Comparison of ENCODE assay signal across 7 mouse cellular contexts in the genomic region with DNA sequence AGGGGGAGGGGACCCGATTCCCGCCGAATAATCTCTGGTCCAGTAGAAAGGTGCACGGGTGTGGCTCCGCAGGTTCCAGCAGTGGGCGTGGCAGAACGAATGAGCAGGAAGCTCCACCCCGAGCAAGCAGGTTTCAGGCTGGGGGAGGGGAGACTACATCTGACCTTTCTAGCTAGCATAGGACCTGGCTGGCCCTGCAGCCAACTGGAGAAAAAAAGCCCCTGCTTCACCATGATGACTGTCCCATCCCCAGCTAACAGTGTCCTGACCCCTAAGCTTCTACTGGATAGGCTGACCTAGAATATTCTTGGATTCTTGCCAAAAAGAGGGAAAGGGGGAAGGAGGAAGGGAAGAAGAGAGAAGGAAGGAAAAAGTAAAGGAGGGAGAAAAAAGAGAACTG.
DNase-seq lines count a peak whose midpoint lies in the region; ATAC-seq lines count a peak whose summit lies in the region.
"Not testable (repeated sequence)": the region's sequence is repeated elsewhere in the genome, so short reads cannot be mapped to it uniquely, and the experiment has no call there.

No protein-coding gene starts in this region.

- not testable (repeated sequence) for ATAC-seq in embryonic facial prominence, embryonic 14.5 days (ENCODE audit: low read depth); heart, embryonic 11.5 days (replicated peaks; ENCODE audit: insufficient number of reproducible peaks, low FRiP score, low TSS enrichment); kidney, embryonic 15.5 days (replicated peaks; ENCODE audit: low FRiP score)
- ATAC-seq in intestine, embryonic 15.5 days, result peak; percentile 80
- 0 out of 2 replicates have a peak, but pooled peaks have one; percentile 23 for ATAC-seq in stomach, embryonic 14.5 days (ENCODE audit: insufficient number of reproducible peaks, insufficient read depth, low FRiP score, low read depth)

- WGBS in embryonic facial prominence, embryonic 14.5 days, result 0% methylated on average over 2 of the region's 8 CpGs
- 0% methylated on average over 1 of the region's 8 CpGs for WGBS in heart, embryonic 11.5 days (ENCODE audit: insufficient replicate concordance)
- WGBS in intestine, embryonic 15.5 days, result 7% methylated on average over 3 of the region's 8 CpGs
- WGBS in kidney, embryonic 15.5 days, result 0% methylated on average over 2 of the region's 8 CpGs
- WGBS in stomach, embryonic 14.5 days, result 0% methylated on average over 2 of the region's 8 CpGs

- not testable (repeated sequence) for H3K27me3 ChIP-seq in embryonic facial prominence, embryonic 14.5 days (replicated peaks; ENCODE audit: control insufficient read depth, insufficient read depth, low read length); intestine, embryonic 15.5 days (replicated peaks); stomach, embryonic 14.5 days (ENCODE audit: control insufficient read depth, insufficient read depth, low read length)
- H3K27me3 ChIP-seq in heart, embryonic 11.5 days (ENCODE audit: control insufficient read depth, insufficient read depth, low read length), result peaks cover 15% of the 10 kb centered on the region
- peaks cover 34% of the 10 kb centered on the region for H3K27me3 ChIP-seq in kidney, embryonic 15.5 days

- H3K27ac ChIP-seq in embryonic facial prominence, embryonic 14.5 days (replicated peaks; ENCODE audit: low read depth, low read length); heart, embryonic 11.5 days (ENCODE audit: low read depth, low read length); intestine, embryonic 15.5 days; kidney, embryonic 15.5 days; stomach, embryonic 14.5 days (ENCODE audit: low read length): not testable (repeated sequence)

- H3K4me2 ChIP-seq in embryonic facial prominence, embryonic 14.5 days (ENCODE audit: low read depth, low read length), result peak overlapping the region; percentile 29; the same call in 1 of the 2 replicates
- peak overlapping the region; percentile 27; the same call in 1 of the 2 replicates for H3K4me2 ChIP-seq in heart, embryonic 11.5 days
- not testable (repeated sequence) for H3K4me2 ChIP-seq in intestine, embryonic 15.5 days (replicated peaks); stomach, embryonic 14.5 days (replicated peaks; ENCODE audit: low read depth, low read length)
- 0 out of 2 replicates have a peak overlapping the region, but pooled peaks have one; percentile 14 for H3K4me2 ChIP-seq in kidney, embryonic 15.5 days

- not testable (repeated sequence) for H3K36me3 ChIP-seq in embryonic facial prominence, embryonic 14.5 days (ENCODE audit: control insufficient read depth, insufficient read depth, low read length); heart, embryonic 11.5 days (ENCODE audit: control insufficient read depth, insufficient read depth, low read length); intestine, embryonic 15.5 days; kidney, embryonic 15.5 days; stomach, embryonic 14.5 days (ENCODE audit: control insufficient read depth, insufficient read depth, low read length)

- not testable (repeated sequence) for H3K4me3 ChIP-seq in embryonic facial prominence, embryonic 14.5 days (ENCODE audit: low read depth, low read length); heart, embryonic 11.5 days (ENCODE audit: low read depth, low read length); intestine, embryonic 15.5 days (replicated peaks); kidney, embryonic 15.5 days (replicated peaks); stomach, embryonic 14.5 days (ENCODE audit: low read depth, low read length)

- H3K9me3 ChIP-seq in embryonic facial prominence, embryonic 14.5 days (ENCODE audit: control insufficient read depth, low read length); heart, embryonic 11.5 days (replicated peaks; ENCODE audit: control insufficient read depth, low read length); intestine, embryonic 15.5 days; kidney, embryonic 15.5 days (replicated peaks); stomach, embryonic 14.5 days (ENCODE audit: control insufficient read depth, low read depth, low read length): not testable (repeated sequence)

- peak; percentile 26 for DNase-seq in embryo, embryonic 9.5 days (ENCODE audit: extremely low spot score)
- not testable (repeated sequence) for DNase-seq in embryonic facial prominence, embryonic 14.5 days (ENCODE audit: low spot score)
- peak; percentile 2 for DNase-seq in testis, postnatal 10 days (ENCODE audit: low spot score)

- H3K9ac ChIP-seq in embryonic facial prominence, embryonic 14.5 days (ENCODE audit: low read depth, low read length); heart, embryonic 11.5 days (ENCODE audit: low read depth, low read length); intestine, embryonic 15.5 days; kidney, embryonic 15.5 days; stomach, embryonic 14.5 days (replicated peaks; ENCODE audit: low read depth, low read length): not testable (repeated sequence)

- not testable (repeated sequence) for H3K4me1 ChIP-seq in embryonic facial prominence, embryonic 14.5 days (ENCODE audit: control insufficient read depth, insufficient read depth, low read length); heart, embryonic 11.5 days (ENCODE audit: control insufficient read depth, insufficient read depth, low read length); intestine, embryonic 15.5 days (replicated peaks); kidney, embryonic 15.5 days; stomach, embryonic 14.5 days (ENCODE audit: control insufficient read depth, insufficient read depth, low read length)
